Mouse (Mus musculus) heart, postnatal 0 days (tissue): ENCODE measurements around the gene Tra2b. TPM values are rescaled to one million over a fixed set of nuclear protein-coding genes. Genes with fewer than 3 reads are reported as not detected.

Experiments
- ATAC-seq: fragments of 200-750 bp; cut with Nextera tagmentation; 2 replicates; pipeline ENCODE4 v1.8.0; 2017; ENCODE audit warnings: low read depth, moderate number of reproducible peaks, moderate library complexity; ENCODE audit not compliant: insufficient read depth
- DNase-seq: peaks from one replicate; pipeline ENCODE4 v3.0.0-alpha.2; 2016; ENCODE audit warnings: low spot score
- H3K27ac ChIP-seq: fragments of 300-500 bp; sonication (generic); 2 replicates; pipeline ENCODE4 v1.5.1; 2014; ENCODE audit warnings: low read depth, mild to moderate bottlenecking
- H3K27me3 ChIP-seq: fragments of 300-500 bp; sonication (generic); 2 replicates; pipeline ENCODE4 v1.6.1; 2014; ENCODE audit warnings: low read length, mixed read lengths; ENCODE audit not compliant: control insufficient read depth, insufficient read depth
- H3K36me3 ChIP-seq: fragments of 300-500 bp; sonication (generic); replicated peaks from 2 replicates; pipeline ENCODE4 v1.6.1; 2014; ENCODE audit warnings: low read length, mixed read lengths; ENCODE audit not compliant: control insufficient read depth, insufficient read depth
- H3K4me1 ChIP-seq: fragments of 300-500 bp; sonication (generic); 2 replicates; pipeline ENCODE4 v1.6.1; 2014; ENCODE audit warnings: antibody characterized with exemption; ENCODE audit not compliant: control insufficient read depth, insufficient read depth
- H3K4me2 ChIP-seq: fragments of 300-500 bp; sonication (generic); 2 replicates; pipeline ENCODE4 v1.6.1; 2014; ENCODE audit warnings: low read depth, mild to moderate bottlenecking, low read length, moderate library complexity
- H3K4me3 ChIP-seq: fragments of 300-500 bp; sonication (generic); 2 replicates; pipeline ENCODE4 v1.5.1; 2014; ENCODE audit warnings: low read depth, low read length
- H3K9ac ChIP-seq: fragments of 300-500 bp; sonication (generic); replicated peaks from 2 replicates; pipeline ENCODE4 v1.6.1; 2014; ENCODE audit warnings: low read depth, low read length, mixed read lengths
- H3K9me3 ChIP-seq: fragments of 300-500 bp; sonication (generic); replicated peaks from 2 replicates; pipeline ENCODE4 v1.6.1; 2016; ENCODE audit warnings: low read length; ENCODE audit not compliant: control insufficient read depth
- CTCF ChIP-seq: IDR thresholded peaks from 2 replicates; pipeline ENCODE4 v1.5.1; 2016; ENCODE audit warnings: antibody characterized with exemption, control low read depth, low read depth
- EP300 ChIP-seq: IDR thresholded peaks from 2 replicates; pipeline ENCODE4 v1.6.1; 2016; ENCODE audit warnings: antibody characterized with exemption, low read depth
- WGBS: fragments of 180-500 bp; shearing (Covaris S2); extraction: QIAGEN DNeasy Blood & Tissue Kit; methylation state at CpG from one replicate; pipeline ENCODE4 v1.1.7; 2014; 5-methylcytosine and 5-hydroxymethylcytosine counted together
- polyA plus RNA-seq: library from polyadenylated mRNA; unstranded; fragments of >200 nt; fragmentation: Nextera tagmentation; extraction: Ambion mirVana; gene quantifications from 2 replicates; pipeline ENCODE4 v1.2.1, GENCODE M21; 2015
- total RNA-seq: library from RNA; depleted of rRNA; stranded (reverse); fragments of >200 nt; gene quantifications from 2 replicates; pipeline ENCODE4 v1.2.3, GENCODE M21; 2014; ENCODE audit warnings: low replicate concordance

The Tra2b gene
- total and polyA plus RNA-seq, 2 experiments from 2014 or later = 56.7 to 123 TPM

GRCm38 (mm10) chr16:22270491-22270890, 4.7 kb upstream of the Tra2b start:
- Histone ChIP-seq H3K4me1 (no peaks in the 10 kb centered on the region), H3K36me3 (no peaks in the 10 kb centered on the region), H3K4me2 (no peak overlapping the region), H3K27ac (no peak overlapping the region), H3K9me3 (no peaks in the 10 kb centered on the region), H3K9ac (no peak overlapping the region), H3K4me3 (no peak overlapping the region), H3K27me3 (no peaks in the 10 kb centered on the region)
- WGBS = 60% methylated on average over 3 of the region's 3 CpGs
- TF ChIP-seq CTCF = no peak
- TF ChIP-seq EP300 = no peak
- no peak for DNase-seq
- no peak for ATAC-seq

GRCm38 (mm10) chr16:22266384-22266783, 579 bp upstream of the Tra2b start:
- Histone ChIP-seq H3K27ac (peak overlapping the region; percentile 98), H3K4me3 (peak overlapping the region; percentile 96), H3K36me3 (no peaks in the 10 kb centered on the region), H3K4me1 (peaks cover 19% of the 10 kb centered on the region), H3K9me3 (no peaks in the 10 kb centered on the region), H3K4me2 (peak overlapping the region; percentile 66), H3K9ac (peak overlapping the region; percentile 43), H3K27me3 (no peaks in the 10 kb centered on the region)
- 41% methylated on average over 8 of the region's 8 CpGs for WGBS
- ATAC-seq (no peak), DNase-seq (no peak)
- TF ChIP-seq CTCF (no peak), EP300 (no peak)

- Histone ChIP-seq H3K36me3 (no peaks in the 10 kb centered on the region), H3K9me3 (no peaks in the 10 kb centered on the region), H3K27me3 (no peaks in the 10 kb centered on the region), H3K9ac (peak overlapping the region; percentile 94), H3K4me1 (peaks cover 25% of the 10 kb centered on the region), H3K4me3 (peak overlapping the region; percentile 96), H3K27ac (peak overlapping the region; percentile 98), H3K4me2 (peak overlapping the region; percentile 70)
- 0 out of 2 replicates have a peak, but pooled peaks have one; percentile 37 for TF ChIP-seq EP300
- no peak for TF ChIP-seq CTCF
- DNase-seq = peak; percentile 89
- ATAC-seq = peak; percentile 79
- under 1% methylated on average over 56 of the region's 81 CpGs for WGBS
Measured at GRCm38 (mm10) chr16:22264962-22265848, 600 bp downstream of the Tra2b start.

GRCm38 (mm10) chr16:22264232-22264961, 1.4 kb downstream of the Tra2b start:
- no peak for ATAC-seq
- no peak for TF ChIP-seq CTCF
- no peak for TF ChIP-seq EP300
- no peaks in the 10 kb centered on the region for H3K36me3 ChIP-seq
- H3K27ac ChIP-seq = peak overlapping the region; percentile 98
- H3K27me3 ChIP-seq = no peaks in the 10 kb centered on the region
- peak overlapping the region; percentile 94 for H3K9ac ChIP-seq
- no peaks in the 10 kb centered on the region for H3K9me3 ChIP-seq
- peaks cover 28% of the 10 kb centered on the region for H3K4me1 ChIP-seq
- peak; percentile 43 for DNase-seq
- peak overlapping the region; percentile 96 for H3K4me3 ChIP-seq
- under 1% methylated on average over 16 of the region's 16 CpGs for WGBS
- peak overlapping the region; percentile 70 for H3K4me2 ChIP-seq

GRCm38 (mm10) chr16:22263124-22263523, 2.7 kb downstream of the Tra2b start:
- peaks cover 34% of the 10 kb centered on the region for H3K4me1 ChIP-seq
- DNase-seq (no peak), ATAC-seq (no peak)
- H3K9me3 ChIP-seq = no peaks in the 10 kb centered on the region
- H3K27me3 ChIP-seq = no peaks in the 10 kb centered on the region
- H3K36me3 ChIP-seq = no peaks in the 10 kb centered on the region
- no peak overlapping the region; the same call in 1 of the 2 replicates for H3K9ac ChIP-seq
- peak overlapping the region; percentile 96 for H3K4me3 ChIP-seq
- TF ChIP-seq CTCF (no peak), EP300 (no peak)
- peak overlapping the region; percentile 70 for H3K4me2 ChIP-seq
- no peak overlapping the region for H3K27ac ChIP-seq
